Mouse (Mus musculus) mammary gland, adult 2 months (tissue): Measurements from ENCODE around the gene Gm7298. TPM values are rescaled to one million over a fixed set of nuclear protein-coding genes. Genes with fewer than 3 reads are reported as not detected.

ENCODE experiments used
- polyA plus RNA-seq: library from polyadenylated mRNA; depleted of rRNA; stranded (reverse); fragments of >200 nt; gene quantifications from 2 replicates; pipeline ENCODE4 v1.2.3, GENCODE M21; 2012; ENCODE audit warnings: low replicate concordance; rRNA removed

The Gm7298 gene
- polyA plus RNA-seq, result not detected in 2 replicates

DNA sequence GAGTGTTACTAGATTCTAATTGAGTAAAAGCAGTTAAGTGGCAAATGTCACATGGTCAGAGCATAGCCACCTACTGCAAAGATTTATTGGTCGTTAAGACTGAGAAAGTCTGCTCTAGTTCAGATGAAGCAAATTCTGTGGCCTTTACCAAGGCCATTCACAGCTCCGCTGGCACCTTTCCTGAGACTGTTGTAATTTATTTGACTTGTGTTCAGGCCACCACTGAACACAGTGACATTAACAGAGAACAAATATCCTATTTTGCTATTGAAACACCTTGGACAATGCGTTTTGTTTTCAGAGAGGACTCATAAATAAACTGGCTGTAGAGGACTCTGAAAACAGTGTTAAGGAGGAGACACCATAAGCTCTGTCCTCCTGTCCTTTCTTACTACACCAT lies at the start of gene Gm7298:
Gene Gm7298, plus strand, starts transcription at position 301 of the 400 bp plus-strand sequence.

DNA sequence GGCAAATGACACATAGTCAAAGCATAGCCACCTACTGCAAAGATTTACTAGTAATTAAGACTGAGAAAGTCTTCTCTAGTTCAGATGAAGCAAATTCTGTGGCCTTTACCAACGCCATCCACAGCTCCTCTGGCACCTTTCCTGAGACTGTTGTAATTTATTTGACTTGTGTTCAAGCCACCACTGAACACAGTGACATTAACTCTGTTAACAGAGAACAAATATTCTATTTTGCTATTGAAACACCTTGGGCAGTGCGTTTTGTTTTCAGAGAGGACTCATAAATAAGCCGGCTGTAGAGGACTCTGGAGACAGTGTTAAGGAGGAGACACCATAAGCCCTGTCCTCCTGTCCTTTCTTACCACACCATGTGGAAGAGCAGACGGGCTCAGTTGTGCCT lies 105.5 kb downstream of the Gm7298 start, which contains the start of gene Mug1:
Gene Mug1, plus strand, starts transcription at position 271 of the 400 bp plus-strand sequence.

Other genes starting within 250 kb of the Gm7298 start
- gene A2m, start 97.6 kb upstream of the Gm7298 start, polyA plus RNA-seq, result 0.02 and 0.04 TPM in 2 replicates
- 1.6 TPM in 1 of 2 replicates, not detected in the other for gene Mug1, start 105.6 kb downstream of the Gm7298 start, polyA plus RNA-seq